Mouse (Mus musculus) thymus, postnatal 4 days (tissue): ENCODE measurements around the gene Pde4b.

Experiments used
- DNase-seq: peaks from one replicate; pipeline ENCODE4 v3.0.0; 2021

Pde4b gene

GRCm38 (mm10) chr4:102413101-102413500 is 325.8 kb downstream of the Pde4b start:
- DNase-seq, result no peak

DNA sequence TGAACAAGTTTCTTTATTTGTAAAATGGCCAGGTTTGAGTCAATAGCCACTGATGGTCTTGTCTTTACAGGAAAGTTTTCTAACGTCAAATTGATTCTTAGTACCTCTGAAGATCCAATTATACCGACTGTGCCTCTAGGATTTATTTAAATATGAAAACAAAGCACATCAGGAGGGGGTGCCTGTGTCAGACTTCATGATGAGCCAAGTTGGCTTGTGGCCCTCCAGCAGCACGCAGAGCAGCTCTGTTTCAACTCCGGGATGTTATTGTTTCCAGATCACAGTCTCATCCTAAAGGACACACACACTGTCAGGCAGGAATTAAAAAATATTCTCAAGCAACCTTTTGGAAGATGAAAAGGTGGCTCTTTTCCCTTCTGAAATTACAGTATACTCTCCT is 326.5 kb downstream of the Pde4b start:
- no peak for DNase-seq

DNA sequence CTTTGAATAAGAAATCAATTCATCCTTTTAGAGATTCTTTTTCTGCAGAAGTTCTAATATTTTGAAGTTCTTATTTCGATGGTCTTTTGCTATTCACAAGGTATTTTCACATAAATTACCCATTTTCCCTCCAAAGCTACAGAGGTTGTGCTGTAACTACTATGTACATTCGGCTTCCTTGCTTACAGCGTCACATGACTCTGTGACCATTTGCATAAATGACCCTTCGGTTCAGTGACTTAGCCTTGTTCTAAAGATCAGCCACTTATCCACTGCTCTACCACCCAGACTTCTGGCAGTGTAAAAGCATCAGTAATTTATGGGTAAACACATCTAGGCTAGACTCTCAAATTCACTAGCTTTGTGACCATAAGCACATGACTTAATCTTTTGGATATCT is 327.3 kb downstream of the Pde4b start:
- no peak for DNase-seq

- DNase-seq, result no peak
Measured at GRCm38 (mm10) chr4:102420794-102421397, 333.6 kb downstream of the Pde4b start.

GRCm38 (mm10) chr4:102421398-102421859 is 334.1 kb downstream of the Pde4b start:
- DNase-seq, result no peak

DNA sequence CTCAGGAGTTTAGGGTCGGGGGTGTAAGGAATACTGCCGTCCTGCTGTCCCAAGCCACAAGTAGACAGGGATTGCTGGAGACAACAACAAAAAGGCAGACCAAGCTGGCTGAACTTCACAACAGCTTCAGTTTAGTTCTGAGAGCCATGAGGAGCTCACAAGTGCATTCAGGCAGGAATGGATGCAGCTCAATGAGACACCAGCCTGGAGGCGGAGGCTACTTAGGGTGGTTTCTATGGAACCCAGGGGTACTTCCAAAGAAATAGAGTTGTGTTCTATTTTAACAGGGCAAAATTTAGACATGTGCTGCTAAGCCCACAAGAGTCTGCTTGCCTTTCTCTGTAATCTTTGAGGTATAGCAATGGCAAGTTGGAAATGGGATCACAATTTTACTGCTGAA is 336.8 kb downstream of the Pde4b start:
- DNase-seq, result no peak

DNA sequence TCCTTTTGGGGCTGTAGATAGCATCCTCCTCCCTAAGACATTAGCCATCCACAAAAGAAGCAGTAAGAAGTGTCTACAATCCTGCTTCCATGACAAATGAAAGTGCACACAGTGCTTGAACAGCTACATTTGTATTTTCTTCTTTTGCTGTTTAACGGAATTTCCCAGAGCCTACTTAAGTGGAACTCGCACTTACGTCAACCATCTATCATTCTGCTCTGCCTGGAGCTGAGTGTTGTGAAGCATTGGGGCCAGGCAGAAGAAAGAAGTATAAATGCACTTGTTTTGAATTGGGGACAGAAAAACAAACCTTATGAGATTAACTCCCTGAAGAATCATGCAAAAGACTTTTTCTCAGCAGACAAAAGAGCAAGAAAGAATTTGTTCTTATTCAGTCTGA is 338.1 kb downstream of the Pde4b start:
- DNase-seq, result no peak

GRCm38 (mm10) chr4:102429730-102430341 is 342.5 kb downstream of the Pde4b start:
- no peak for DNase-seq

- DNase-seq, result no peak
Measured at GRCm38 (mm10) chr4:102432040-102432782, 344.9 kb downstream of the Pde4b start.

GRCm38 (mm10) chr4:102439401-102440118 is 352.2 kb downstream of the Pde4b start:
- DNase-seq, result no peak

GRCm38 (mm10) chr4:102440119-102440481 is 352.8 kb downstream of the Pde4b start:
- no peak for DNase-seq

- DNase-seq, result no peak
Measured at GRCm38 (mm10) chr4:102443533-102443932, 356.2 kb downstream of the Pde4b start.

DNA sequence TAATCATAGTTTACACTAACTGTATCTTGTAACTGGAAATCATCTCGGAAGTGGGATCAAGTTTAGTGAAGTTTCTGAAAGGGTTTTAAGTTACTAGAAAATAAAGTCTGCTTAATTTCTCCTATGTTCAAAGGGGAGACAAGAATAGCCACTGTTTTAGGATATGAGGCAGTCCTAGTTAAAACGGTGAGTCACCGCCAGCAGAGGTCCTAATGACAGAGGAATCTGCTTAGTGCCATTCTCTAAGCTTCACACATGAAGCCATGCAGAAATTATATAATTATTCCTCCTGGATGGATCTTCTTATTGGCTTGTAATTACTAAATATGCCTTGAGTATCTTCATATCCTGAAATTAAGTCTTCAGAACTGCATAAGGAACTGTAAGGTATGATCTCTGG is 357.2 kb downstream of the Pde4b start:
- no peak for DNase-seq

DNA sequence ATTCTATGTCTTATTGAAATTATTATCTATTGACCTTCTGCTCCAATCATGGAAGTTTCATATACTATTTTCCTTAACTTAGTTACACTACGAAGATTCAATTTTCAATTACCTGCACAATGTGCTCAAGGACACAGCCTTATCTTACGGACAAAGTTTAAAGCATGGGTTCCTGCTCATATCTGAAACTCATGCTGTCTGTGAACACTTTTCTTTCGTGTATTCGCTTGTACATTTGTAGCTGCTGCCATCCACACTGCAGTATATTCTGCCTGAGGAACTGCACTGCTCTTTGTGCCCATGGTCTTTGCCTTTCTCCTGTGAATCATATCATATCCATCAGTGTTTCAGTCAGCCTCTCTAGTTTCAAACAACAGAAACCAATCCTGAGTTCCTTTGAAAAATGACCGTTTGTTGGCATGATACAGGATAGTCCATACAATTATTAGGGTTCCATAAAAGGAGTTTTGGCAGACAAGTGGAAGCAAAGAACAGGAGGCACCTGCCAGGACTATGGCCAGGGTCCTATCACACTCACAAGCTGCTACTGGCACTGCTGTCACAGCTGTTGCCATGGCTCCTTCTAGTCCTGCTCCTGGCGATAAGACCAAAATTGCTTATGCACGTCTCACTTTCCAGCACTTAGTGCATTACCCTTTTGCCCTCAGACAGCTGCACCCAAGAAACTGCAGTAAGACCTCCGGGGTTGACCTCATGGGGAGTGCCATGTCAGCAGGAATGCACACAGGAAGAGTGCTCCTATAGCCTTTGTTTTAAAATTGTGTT is 359.0 kb downstream of the Pde4b start:
- no peak for DNase-seq

DNA sequence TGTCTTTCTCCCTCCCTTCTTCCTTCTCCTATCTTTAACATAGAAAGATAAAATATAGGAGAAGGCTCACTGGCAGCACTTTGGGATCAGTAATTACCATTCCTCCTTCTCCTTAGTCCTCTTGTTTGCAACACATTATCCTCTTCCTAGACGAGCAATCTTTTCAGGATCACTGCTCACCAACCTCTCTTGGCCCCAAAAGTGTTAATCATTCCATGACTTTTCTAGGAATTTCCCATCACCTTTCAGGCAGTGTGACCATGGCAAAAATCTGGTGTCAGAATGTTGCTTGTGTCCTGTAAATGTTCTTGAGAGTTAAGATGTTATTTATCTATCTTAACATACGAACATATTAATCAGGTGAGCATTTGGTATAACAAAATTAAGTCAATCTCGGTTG is 369.1 kb downstream of the Pde4b start:
- no peak for DNase-seq

DNA sequence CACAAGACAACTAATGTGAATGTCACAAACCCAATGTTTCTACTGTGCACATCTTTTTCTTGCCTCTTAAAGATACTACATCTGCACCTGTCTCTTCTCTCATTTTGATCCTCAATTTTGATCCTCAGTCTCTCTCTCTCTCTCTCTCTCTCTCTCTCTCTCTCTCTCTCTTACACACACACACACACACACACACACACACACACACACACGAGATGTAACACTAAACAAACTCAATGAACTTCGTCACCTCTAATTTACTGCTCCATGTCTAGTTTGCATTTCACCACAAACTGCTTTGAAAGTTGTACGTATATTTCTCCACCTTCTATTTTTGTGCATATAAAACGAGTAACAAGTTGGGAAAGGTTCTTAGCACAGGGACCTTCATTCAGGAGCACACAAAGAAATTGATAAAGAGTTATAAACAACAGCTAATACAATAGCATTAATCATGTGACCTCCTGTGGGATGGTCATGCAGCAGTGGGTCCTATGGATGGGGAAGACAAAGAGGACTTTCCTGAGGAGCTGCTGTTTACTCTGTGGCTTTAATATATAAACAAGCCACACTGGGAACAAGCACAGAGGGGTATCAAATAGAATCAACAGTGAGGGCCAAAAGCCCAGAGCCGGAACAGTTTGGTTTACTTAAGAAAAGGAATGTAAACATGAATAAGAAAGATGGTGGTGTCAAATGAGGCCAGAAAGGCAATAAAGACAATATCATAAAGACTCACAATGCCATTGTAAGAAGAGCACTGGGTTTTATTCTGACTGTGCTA is 372.1 kb downstream of the Pde4b start:
- no peak for DNase-seq

GRCm38 (mm10) chr4:102478104-102478503 is 390.8 kb downstream of the Pde4b start:
- DNase-seq, result no peak

DNA sequence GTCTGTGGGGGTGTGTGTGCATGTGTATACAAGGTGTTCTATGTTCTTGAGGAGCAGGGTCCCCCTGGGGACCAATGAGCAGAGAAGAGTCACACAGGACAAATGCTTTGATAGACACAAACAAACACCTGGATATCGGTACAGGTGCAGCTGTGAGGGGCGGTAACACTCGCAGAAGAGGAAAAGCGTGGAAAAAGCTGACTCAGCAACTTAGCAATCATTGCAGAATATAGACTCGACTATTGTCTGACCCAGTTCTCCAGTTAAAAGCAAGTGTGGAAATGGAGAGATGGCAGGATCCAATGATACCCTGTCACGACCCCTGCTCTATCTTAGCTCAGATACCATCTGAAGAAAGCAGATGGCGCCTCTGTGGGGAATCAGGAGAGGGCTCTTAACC is 391.5 kb downstream of the Pde4b start:
- no peak for DNase-seq

DNA sequence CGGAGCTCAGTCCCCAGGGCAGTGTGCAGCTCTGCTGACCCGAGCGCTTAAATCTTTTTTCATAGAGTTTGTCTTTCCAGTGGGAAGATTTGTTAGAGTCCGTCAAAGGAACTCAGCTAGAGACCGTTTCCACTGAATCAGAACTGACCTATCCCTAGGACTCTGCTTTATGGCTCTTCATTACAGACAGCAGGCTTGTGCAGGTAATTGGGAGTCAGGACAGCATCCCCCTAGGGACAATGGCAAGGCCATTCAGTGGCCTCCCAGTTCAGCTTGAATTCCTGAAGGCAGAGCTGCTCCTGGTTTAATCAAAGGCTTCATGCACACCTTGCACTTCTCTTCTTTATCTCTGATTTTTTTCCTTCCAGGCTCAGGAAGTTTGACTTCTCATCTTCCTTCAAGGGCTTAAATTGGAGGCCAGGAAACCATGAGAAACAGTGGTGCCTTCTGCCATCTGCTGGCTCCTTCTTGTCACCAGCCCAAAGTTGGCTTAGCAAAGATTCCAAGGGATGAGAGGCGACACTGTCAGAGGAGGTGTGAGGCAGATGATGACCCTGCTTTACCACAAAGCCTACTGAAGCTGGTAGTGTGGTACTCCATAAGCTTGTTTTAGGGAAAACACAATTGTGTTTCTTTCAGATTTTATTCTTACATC is 393.6 kb downstream of the Pde4b start:
- DNase-seq, result no peak

DNA sequence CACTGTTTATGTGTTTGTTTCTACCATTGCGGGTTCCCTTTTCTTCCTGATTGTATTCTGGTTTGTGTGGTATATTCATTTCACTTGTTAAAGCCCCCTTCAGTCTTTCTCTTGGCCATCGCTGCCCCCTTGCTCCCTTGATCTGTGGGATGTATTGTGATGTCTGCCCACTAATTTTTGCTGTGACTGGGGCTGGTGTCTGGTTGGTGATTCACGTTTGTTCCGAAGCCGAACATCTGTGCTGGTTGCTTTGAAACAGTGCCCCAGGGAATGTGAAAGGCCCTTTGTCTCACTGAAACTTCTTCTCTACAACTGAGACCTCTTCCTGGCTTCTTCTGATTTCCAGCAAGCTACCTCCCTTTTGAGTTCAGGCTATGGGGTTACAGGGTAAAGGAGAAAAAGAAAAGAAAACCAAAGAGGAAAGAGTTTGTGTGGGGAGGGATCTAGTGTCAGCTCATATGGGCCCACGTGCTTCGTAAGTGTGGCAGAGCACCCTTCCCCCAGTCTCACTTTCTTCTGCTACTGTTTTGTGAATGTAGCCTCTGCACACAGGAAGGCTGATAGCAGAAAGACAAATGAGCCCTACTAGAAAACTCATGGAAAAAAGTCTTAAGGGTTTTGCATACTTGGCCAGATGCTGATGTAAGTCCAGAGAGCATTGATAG is 396.1 kb downstream of the Pde4b start:
- no peak for DNase-seq

GRCm38 (mm10) chr4:102484738-102485137 is 397.4 kb downstream of the Pde4b start:
- DNase-seq, result no peak
